Mouse (Mus musculus): ENCODE results near the gene Sbk3. TPM values are rescaled to one million over a fixed set of nuclear protein-coding genes. Genes with fewer than 3 reads are reported as not detected.

Sbk3 gene
- total and polyA plus RNA-seq, 2 experiments from 2014 or later: 2.7 to 3.9 TPM

DNA sequence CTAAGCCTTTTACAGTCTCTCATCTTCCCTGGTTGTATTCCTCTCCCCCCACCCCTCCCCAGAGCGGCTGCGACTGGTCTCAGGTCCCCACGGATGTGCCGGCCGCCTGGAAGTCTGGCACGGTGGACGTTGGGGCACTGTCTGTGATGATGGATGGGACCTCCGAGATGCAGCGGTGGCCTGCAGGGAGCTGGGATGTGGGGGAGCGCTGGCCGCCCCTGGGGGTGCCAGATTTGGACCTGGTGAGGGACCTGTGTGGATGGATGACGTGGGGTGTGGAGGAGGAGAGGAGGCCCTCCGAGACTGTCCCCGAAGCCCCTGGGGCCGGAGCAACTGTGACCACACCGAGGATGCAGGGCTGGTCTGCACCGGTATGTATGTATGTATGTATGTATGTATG, 42.6 kb downstream of the Sbk3 start:
- TF ChIP-seq CTCF (IDR thresholded peaks at IDR 0.05; ENCODE audit: low read depth) (no peak), EP300 (IDR thresholded peaks at IDR 0.05; ENCODE audit: low read depth) (no peak)
- no peak for DNase-seq (ENCODE audit: low spot score)
- H3K4me1 ChIP-seq (ENCODE audit: control insufficient read depth, insufficient read depth): peaks cover 12% of the 10 kb centered on the region
- H3K4me2 ChIP-seq (ENCODE audit: low read depth, low read length): no peak overlapping the region
- 73% methylated on average over 17 of the region's 17 CpGs for WGBS
- no peak for ATAC-seq (ENCODE audit: insufficient read depth, low read depth)
- no peak overlapping the region for H3K27ac ChIP-seq (ENCODE audit: low read depth)
- H3K4me3 ChIP-seq (ENCODE audit: low read depth, low read length): no peak overlapping the region
- H3K9me3 ChIP-seq (replicated peaks; ENCODE audit: control insufficient read depth, low read length): no peaks in the 10 kb centered on the region
- no peak overlapping the region for H3K9ac ChIP-seq (replicated peaks; ENCODE audit: low read depth, low read length)
- no peaks in the 10 kb centered on the region for H3K36me3 ChIP-seq (replicated peaks; ENCODE audit: control insufficient read depth, insufficient read depth, low read length)
- no peaks in the 10 kb centered on the region for H3K27me3 ChIP-seq (ENCODE audit: control insufficient read depth, insufficient read depth, low read length)

DNA sequence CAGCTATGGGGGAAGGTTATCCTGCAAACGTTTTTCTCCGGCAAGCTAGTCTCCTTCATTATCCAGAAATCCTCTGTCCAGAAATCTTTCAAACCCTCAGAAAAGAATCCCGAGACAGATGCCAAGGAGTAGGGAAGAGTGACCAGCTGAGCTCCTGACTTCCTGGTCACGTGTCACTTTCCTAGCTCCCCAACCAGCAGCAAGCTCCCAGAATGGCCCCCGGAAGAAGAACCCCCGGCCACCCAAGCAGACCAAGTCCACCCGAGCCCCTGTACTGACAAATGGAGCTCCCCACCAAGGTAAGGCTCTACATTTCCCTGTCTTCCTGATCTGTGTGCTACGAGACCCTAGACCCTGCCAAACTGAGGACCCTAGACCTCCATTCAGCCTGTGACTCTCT, 43.3 kb downstream of the Sbk3 start:
- no peak for ATAC-seq (ENCODE audit: insufficient read depth, low read depth)
- WGBS: 60% methylated on average over 8 of the region's 8 CpGs
- peaks cover 18% of the 10 kb centered on the region for H3K4me1 ChIP-seq (ENCODE audit: control insufficient read depth, insufficient read depth)
- H3K27ac ChIP-seq (ENCODE audit: low read depth): no peak overlapping the region
- no peaks in the 10 kb centered on the region for H3K27me3 ChIP-seq (ENCODE audit: control insufficient read depth, insufficient read depth, low read length)
- H3K4me3 ChIP-seq (ENCODE audit: low read depth, low read length): no peak overlapping the region
- H3K9me3 ChIP-seq (replicated peaks; ENCODE audit: control insufficient read depth, low read length): no peaks in the 10 kb centered on the region
- H3K9ac ChIP-seq (replicated peaks; ENCODE audit: low read depth, low read length): no peak overlapping the region
- no peak for DNase-seq (ENCODE audit: low spot score)
- H3K36me3 ChIP-seq (replicated peaks; ENCODE audit: control insufficient read depth, insufficient read depth, low read length): no peaks in the 10 kb centered on the region
- TF ChIP-seq CTCF (IDR thresholded peaks at IDR 0.05; ENCODE audit: low read depth): no peak
- no peak for TF ChIP-seq EP300 (IDR thresholded peaks at IDR 0.05; ENCODE audit: low read depth)
- no peak overlapping the region for H3K4me2 ChIP-seq (ENCODE audit: low read depth, low read length)

DNA sequence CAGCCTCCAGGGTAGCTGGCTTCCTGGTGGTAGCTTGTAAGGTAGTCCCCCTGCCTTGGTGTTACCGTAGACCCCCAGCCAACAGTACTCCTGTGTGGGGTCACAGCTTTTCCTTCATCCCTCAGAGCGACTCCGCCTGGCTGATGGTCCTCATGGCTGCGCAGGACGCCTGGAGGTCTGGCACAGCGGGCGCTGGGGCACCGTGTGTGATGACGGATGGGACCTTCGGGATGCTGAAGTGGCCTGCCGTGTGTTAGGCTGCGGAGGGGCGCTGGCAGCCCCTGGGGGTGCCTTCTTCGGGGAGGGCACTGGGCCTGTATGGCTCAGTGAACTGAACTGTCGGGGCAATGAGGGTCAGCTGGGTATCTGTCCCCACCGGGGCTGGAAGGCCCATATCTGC, 44.1 kb downstream of the Sbk3 start:
- Histone ChIP-seq H3K9ac (replicated peaks; ENCODE audit: low read depth, low read length) (no peak overlapping the region), H3K36me3 (replicated peaks; ENCODE audit: control insufficient read depth, insufficient read depth, low read length) (no peaks in the 10 kb centered on the region), H3K9me3 (replicated peaks; ENCODE audit: control insufficient read depth, low read length) (no peaks in the 10 kb centered on the region), H3K27ac (ENCODE audit: low read depth) (no peak overlapping the region), H3K4me3 (ENCODE audit: low read depth, low read length) (no peak overlapping the region), H3K4me1 (ENCODE audit: control insufficient read depth, insufficient read depth) (peaks cover 22% of the 10 kb centered on the region), H3K4me2 (ENCODE audit: low read depth, low read length) (no peak overlapping the region), H3K27me3 (ENCODE audit: control insufficient read depth, insufficient read depth, low read length) (no peaks in the 10 kb centered on the region)
- WGBS: 83% methylated on average over 16 of the region's 16 CpGs
- DNase-seq (ENCODE audit: low spot score) (no peak), ATAC-seq (ENCODE audit: insufficient read depth, low read depth) (no peak)
- TF ChIP-seq EP300 (IDR thresholded peaks at IDR 0.05; ENCODE audit: low read depth) (no peak), CTCF (IDR thresholded peaks at IDR 0.05; ENCODE audit: low read depth) (no peak)

GRCm38 (mm10) chr7:4925441-4926381, 45.3 kb downstream of the Sbk3 start, which contains the start of gene Ssc5d:
Gene Ssc5d (plus strand): TSS chr7:4925785.
- WGBS: 15% methylated on average over 6 of the region's 6 CpGs
- peak; percentile 36 for ATAC-seq (ENCODE audit: insufficient read depth, low read depth)
- Histone ChIP-seq H3K4me2 (ENCODE audit: low read depth, low read length) (no peak within 1 kb of the TSS; the same call in 1 of the 2 replicates), H3K27me3 (ENCODE audit: control insufficient read depth, insufficient read depth, low read length) (no peaks in the 10 kb centered on the region), H3K4me3 (ENCODE audit: low read depth, low read length) (no peak within 1 kb of the TSS), H3K27ac (ENCODE audit: low read depth) (peak within 1 kb of the TSS; percentile 72), H3K36me3 (replicated peaks; ENCODE audit: control insufficient read depth, insufficient read depth, low read length) (peaks cover under 1% of the 10 kb centered on the region; the same call in 1 of the 2 replicates), H3K9ac (replicated peaks; ENCODE audit: low read depth, low read length) (no peak within 1 kb of the TSS), H3K4me1 (ENCODE audit: control insufficient read depth, insufficient read depth) (peaks cover 22% of the 10 kb centered on the region), H3K9me3 (replicated peaks; ENCODE audit: control insufficient read depth, low read length) (no peaks in the 10 kb centered on the region)
- DNase-seq (ENCODE audit: low spot score): no peak
- TF ChIP-seq CTCF (IDR thresholded peaks at IDR 0.05; ENCODE audit: low read depth): no peak
- TF ChIP-seq EP300 (IDR thresholded peaks at IDR 0.05; ENCODE audit: low read depth): no peak

- peak; percentile 34 for ATAC-seq (ENCODE audit: insufficient read depth, low read depth)
- H3K36me3 ChIP-seq (replicated peaks; ENCODE audit: control insufficient read depth, insufficient read depth, low read length): peaks cover 8% of the 10 kb centered on the region
- TF ChIP-seq CTCF (IDR thresholded peaks at IDR 0.05; ENCODE audit: low read depth): no peak
- TF ChIP-seq EP300 (IDR thresholded peaks at IDR 0.05; ENCODE audit: low read depth): no peak
- DNase-seq (ENCODE audit: low spot score): peak; percentile 58
- H3K27ac ChIP-seq (ENCODE audit: low read depth): peak overlapping the region; percentile 72
- no peak overlapping the region for H3K4me3 ChIP-seq (ENCODE audit: low read depth, low read length)
- no peak overlapping the region for H3K9ac ChIP-seq (replicated peaks; ENCODE audit: low read depth, low read length)
- H3K27me3 ChIP-seq (ENCODE audit: control insufficient read depth, insufficient read depth, low read length): no peaks in the 10 kb centered on the region
- H3K9me3 ChIP-seq (replicated peaks; ENCODE audit: control insufficient read depth, low read length): no peaks in the 10 kb centered on the region
- peaks cover 22% of the 10 kb centered on the region for H3K4me1 ChIP-seq (ENCODE audit: control insufficient read depth, insufficient read depth)
- no peak overlapping the region; the same call in 1 of the 2 replicates for H3K4me2 ChIP-seq (ENCODE audit: low read depth, low read length)
- 21% methylated on average over 3 of the region's 4 CpGs for WGBS
These were observed 46.1 kb downstream of the Sbk3 start for GRCm38 (mm10) chr7:4924891-4925301.

Measured in heart, postnatal 0 days (tissue).